Mouse (Mus musculus): Measurements from ENCODE around the gene Bdh1.
"Not testable (repeated sequence)": the region's sequence is repeated elsewhere in the genome, so short reads cannot be mapped to it uniquely, and the experiment has no call there.

Gene Bdh1

DNA sequence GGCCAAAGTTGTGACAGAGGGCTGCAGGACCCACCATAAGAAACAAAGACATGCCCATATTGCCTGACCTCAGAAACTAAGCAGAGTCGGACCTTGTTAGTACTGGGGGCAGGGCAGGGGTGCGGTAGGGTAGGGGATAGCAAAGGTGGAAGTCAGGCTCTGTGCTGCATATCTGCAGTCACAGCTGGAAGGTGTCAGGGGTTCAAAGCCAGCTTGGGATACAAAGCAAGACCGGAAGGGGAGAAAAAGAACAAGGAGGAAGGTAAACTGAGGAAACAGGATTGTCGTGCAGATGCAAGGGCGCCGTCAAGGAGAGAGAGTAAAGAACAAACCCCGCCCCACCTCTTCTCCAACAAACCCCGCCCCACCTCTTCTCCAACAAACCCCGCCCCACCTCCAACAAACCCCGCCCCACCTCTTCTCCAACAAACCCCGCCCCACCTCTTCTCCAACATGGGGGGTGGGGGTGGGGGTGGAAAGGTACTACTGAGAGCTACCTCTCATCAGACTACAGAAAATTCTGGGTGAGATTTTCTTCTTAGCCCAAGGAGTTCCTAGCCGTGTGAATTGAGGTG, 40.1 kb downstream of the Bdh1 start:
- no peak for DNase-seq (ENCODE audit: extremely low read depth, low read depth)

DNA sequence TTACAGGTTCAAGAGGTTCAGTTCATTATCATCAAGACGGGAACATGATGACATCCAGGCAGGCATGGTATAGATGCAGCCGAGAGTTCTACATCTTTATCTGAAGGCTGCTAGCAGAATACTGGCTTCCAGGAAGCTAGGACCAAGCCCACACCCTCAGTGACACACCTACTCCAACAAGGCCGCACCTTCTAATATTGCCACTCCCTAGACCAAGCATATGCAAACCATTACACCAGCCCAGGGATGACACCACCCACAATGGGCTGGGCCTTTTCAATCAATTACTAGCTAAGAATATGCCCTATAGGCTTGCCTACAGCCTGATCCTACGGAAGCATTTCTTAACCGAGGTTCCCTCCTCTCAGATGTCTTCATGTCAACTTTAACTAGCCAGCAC, 42.9 kb downstream of the Bdh1 start:
- DNase-seq (ENCODE audit: extremely low read depth, low read depth) = no peak

- peak; percentile 34 for DNase-seq (ENCODE audit: extremely low read depth, low read depth)
Observed at GRCm38 (mm10) chr16:31465630-31466029, 43.5 kb downstream of the Bdh1 start.

- DNase-seq (ENCODE audit: extremely low read depth, low read depth) = no peak
Observed at GRCm38 (mm10) chr16:31466106-31466505, 44.0 kb downstream of the Bdh1 start.

DNA sequence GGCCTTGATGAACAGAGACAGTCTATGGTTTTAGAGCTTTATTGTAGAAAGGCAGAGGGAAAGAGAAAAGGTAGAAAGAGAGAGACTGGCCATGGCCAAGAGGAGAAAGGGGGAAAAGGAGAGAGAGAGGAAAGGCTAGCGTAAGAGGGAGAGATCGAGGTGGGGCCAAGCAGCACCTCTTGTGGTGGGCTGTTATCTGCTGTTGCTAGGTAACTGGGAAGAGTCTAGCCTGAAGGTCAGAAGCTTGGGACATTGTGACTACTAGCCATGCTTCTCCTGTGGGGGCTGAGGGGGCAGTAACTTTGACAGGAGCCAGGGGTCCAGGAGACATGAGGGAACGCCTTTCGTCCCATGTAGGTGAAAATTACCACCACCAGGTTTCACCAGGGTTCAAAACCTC, 48.7 kb downstream of the Bdh1 start:
- not testable (repeated sequence) for DNase-seq (ENCODE audit: extremely low read depth, low read depth)

GRCm38 (mm10) chr16:31471994-31472393, 49.9 kb downstream of the Bdh1 start:
- DNase-seq (ENCODE audit: extremely low read depth, low read depth) = peak; percentile 91

- no peak for DNase-seq (ENCODE audit: extremely low read depth, low read depth)
Observed at GRCm38 (mm10) chr16:31473226-31473625, 51.1 kb downstream of the Bdh1 start.

GRCm38 (mm10) chr16:31475123-31475968, 53.3 kb downstream of the Bdh1 start:
- DNase-seq (ENCODE audit: extremely low read depth, low read depth) = no peak

- DNase-seq (ENCODE audit: extremely low read depth, low read depth) = no peak
Observed at GRCm38 (mm10) chr16:31476872-31477603, 55.0 kb downstream of the Bdh1 start.

DNA sequence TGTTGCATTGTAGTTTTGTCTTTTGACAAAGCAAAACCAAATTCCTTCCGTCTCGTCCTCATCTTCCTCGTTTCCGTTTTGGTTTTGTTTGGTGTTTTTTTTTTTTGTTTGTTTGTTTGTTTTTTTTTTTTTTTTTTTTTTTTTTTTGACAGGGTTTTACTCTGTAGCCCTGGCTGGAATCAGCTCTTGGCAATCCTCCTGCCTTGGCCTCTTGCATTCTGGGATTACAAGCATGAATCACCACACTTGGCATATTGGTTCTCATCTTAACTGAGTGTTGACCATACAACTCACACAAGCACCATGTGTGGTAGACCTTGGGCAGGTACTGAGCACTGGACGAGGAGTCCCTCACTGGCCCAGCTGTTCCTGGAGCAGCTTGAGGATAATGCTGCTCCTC, 63.3 kb downstream of the Bdh1 start:
- DNase-seq (ENCODE audit: extremely low read depth, low read depth) = no peak

DNA sequence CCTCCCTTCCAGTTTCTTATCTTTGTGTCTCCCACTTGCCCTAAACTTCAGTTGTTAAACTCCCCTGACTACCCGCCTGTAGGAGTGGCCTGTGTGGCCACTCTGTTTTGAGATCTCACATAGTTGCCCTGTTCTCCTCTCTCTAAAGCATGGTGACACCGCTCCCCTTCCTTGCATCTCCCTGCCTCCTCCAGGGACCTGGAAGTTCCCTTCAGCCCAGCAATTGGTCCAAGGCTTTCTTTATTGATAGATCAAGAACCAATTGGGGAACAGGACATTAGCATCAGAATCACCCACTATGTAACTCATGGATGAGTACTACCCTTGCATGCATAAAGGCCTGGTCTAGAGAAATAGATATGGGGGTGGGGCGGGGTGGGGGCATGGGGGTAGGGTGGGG, 65.2 kb downstream of the Bdh1 start:
- DNase-seq (ENCODE audit: extremely low read depth, low read depth) = no peak

DNA sequence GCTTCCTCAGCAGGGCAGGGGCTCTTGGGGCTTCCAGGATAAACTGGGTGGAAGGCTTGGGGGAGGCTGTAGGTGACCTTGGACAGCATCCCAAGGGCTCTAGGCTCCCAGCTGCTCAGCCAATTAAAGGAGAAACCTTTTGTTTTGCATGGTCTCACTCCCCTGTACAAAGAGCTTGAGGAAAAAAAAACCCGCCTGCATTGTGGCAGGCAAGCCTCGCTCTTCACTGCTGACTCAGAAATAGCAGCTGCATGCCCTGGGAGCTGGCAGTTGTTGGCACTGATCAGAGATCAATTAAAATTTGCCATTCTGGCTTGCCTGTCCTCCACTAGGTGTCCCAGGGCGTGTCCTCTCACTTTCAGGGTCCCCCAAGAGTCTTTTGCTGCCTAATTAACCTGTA, 67.0 kb downstream of the Bdh1 start:
- no peak for DNase-seq (ENCODE audit: extremely low read depth, low read depth)

DNA sequence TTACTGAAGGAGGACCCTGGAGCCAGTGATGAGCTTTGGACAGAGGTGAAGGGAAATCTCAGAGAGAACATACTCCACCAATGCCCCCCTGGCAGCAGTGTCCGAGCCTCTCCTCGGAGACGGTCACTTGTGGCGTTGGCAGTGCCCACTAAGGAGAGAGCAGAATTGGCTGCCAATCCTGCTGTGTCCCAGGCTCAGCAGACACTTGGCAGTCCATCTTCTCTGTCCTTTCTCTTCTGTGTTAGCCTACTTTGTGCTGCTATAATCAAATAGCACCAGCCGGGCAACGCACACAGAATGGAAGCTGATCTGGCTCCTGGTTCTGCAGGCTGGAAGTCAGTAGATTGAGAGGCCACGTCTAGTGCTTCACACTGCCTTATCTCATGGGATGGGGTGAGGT, 68.9 kb downstream of the Bdh1 start:
- DNase-seq (ENCODE audit: extremely low read depth, low read depth) = no peak

DNA sequence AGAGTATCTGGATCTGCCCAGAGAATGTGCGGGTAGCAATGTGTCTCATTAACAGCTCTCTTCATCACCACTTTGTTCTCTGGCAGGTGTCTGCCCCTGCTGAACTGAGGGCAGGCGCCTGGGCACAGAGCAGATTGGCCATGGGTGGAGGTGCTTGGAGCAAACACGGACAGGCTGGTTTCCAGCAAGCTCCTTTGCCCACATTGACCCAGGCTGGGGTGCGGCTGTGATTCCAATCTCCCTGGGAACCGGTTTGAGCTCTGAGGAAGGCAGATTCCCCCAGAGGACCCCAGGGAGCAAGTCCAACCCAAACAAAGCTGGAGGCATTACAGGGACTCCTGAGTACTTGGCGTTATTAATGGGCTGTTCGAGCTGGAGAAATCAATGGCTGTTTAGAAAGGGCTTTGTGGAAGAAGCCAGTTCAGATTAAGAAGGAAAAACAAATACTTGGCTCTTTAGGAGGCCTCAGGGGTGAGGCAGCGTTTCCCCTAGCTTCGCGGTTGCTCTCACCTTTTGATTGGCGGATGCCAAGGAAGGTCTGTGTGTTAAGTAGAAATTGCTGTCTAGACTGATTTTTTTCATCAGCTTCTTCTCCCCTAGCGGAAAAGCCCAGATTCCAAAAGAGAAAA, 71.0 kb downstream of the Bdh1 start:
- no peak for DNase-seq (ENCODE audit: extremely low read depth, low read depth)

GRCm38 (mm10) chr16:31493550-31493965, 71.5 kb downstream of the Bdh1 start:
- DNase-seq (ENCODE audit: extremely low read depth, low read depth) = no peak

- DNase-seq (ENCODE audit: extremely low read depth, low read depth) = no peak
Observed at GRCm38 (mm10) chr16:31493991-31494390, 71.9 kb downstream of the Bdh1 start.

DNA sequence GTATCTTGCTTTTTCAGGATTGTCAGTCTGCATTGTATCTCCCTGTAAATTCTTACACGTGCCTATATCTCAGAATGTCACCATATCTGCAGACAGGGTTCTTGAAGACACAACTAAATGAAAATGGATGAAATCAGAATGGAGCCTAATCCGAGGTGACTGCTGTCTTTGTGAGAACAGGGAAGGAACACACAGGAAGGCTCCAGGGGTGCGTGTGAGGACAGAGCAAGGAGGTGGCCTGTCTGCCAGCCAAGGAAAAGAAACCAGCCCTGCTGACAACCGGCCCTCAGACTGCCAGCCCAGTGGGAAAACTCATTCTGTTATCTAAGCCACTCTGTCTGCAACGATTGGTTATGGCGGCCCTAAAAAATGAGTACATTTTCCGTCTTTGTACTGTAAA, 73.3 kb downstream of the Bdh1 start:
- DNase-seq (ENCODE audit: extremely low read depth, low read depth) = no peak

DNA sequence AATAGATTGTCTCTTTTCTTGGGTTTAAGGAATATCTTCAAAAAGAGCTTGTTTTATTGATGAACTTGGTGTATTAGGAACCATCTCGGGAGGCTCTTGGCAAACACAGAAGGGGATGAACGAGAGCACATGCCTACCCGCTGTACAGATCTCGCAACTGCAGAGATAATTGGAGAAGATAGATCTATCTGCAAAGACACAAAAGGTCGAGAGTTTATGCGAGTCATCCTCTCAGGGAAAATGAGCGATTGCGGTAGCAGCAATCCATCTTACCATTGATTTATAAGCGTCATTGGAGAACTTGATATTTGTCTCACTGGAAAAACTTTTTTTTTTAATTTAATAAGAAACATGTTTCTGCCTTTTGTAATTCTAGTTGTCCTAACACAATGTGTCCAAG, 73.7 kb downstream of the Bdh1 start:
- DNase-seq (ENCODE audit: extremely low read depth, low read depth) = no peak

- DNase-seq (ENCODE audit: extremely low read depth, low read depth) = no peak
Observed at GRCm38 (mm10) chr16:31498336-31498735, 76.3 kb downstream of the Bdh1 start.

GRCm38 (mm10) chr16:31499021-31499420, 76.9 kb downstream of the Bdh1 start:
- DNase-seq (ENCODE audit: extremely low read depth, low read depth) = no peak

- no peak for DNase-seq (ENCODE audit: extremely low read depth, low read depth)
Observed at GRCm38 (mm10) chr16:31499681-31500310, 77.7 kb downstream of the Bdh1 start.
